Mouse (Mus musculus) lung, embryonic 15.5 days (tissue): ENCODE measurements around the gene Baz1a. TPM values are rescaled to one million over a fixed set of nuclear protein-coding genes. Genes with fewer than 3 reads are reported as not detected.
"Not testable (repeated sequence)": the region's sequence is repeated elsewhere in the genome, so short reads cannot be mapped to it uniquely, and the experiment has no call there.

Source experiments
- ATAC-seq: fragments of 200-750 bp; cut with Nextera tagmentation; 2 replicates; pipeline ENCODE4 v1.8.0; 2017; ENCODE audit warnings: moderate number of reproducible peaks, borderline replicate concordance; ENCODE audit not compliant: low FRiP score, low TSS enrichment; ENCODE audit errors: extremely low read depth
- H3K27ac ChIP-seq: fragments of 300-500 bp; sonication (generic); 2 replicates; pipeline ENCODE4 v1.5.1; 2015; ENCODE audit warnings: moderate library complexity, mild to moderate bottlenecking, inconsistent platforms
- H3K27me3 ChIP-seq: fragments of 300-500 bp; sonication (generic); 2 replicates; pipeline ENCODE4 v1.6.1; 2015; ENCODE audit warnings: inconsistent platforms
- H3K36me3 ChIP-seq: fragments of 300-500 bp; sonication (generic); 2 replicates; pipeline ENCODE4 v1.6.1; 2015; ENCODE audit warnings: inconsistent platforms
- H3K4me1 ChIP-seq: fragments of 300-500 bp; sonication (generic); 2 replicates; pipeline ENCODE4 v1.6.1; 2015; ENCODE audit warnings: inconsistent platforms
- H3K4me2 ChIP-seq: fragments of 300-500 bp; sonication (generic); 2 replicates; pipeline ENCODE4 v1.6.1; 2015; ENCODE audit warnings: inconsistent platforms, mild to moderate bottlenecking, moderate library complexity
- H3K4me3 ChIP-seq: fragments of 300-500 bp; sonication (generic); 2 replicates; pipeline ENCODE4 v1.5.1; 2015; ENCODE audit warnings: mild to moderate bottlenecking, inconsistent platforms
- H3K9ac ChIP-seq: fragments of 300-500 bp; sonication (generic); 2 replicates; pipeline ENCODE4 v1.6.1; 2015; ENCODE audit warnings: inconsistent platforms
- H3K9me3 ChIP-seq: fragments of 300-500 bp; sonication (generic); 2 replicates; pipeline ENCODE4 v1.6.1; 2016; ENCODE audit warnings: inconsistent platforms
- WGBS: fragments of 180-500 bp; shearing (Covaris S2); methylation state at CpG from one replicate; pipeline ENCODE4 v1.1.7; 2015; 5-methylcytosine and 5-hydroxymethylcytosine counted together
- polyA plus RNA-seq: library from polyadenylated mRNA; unstranded; fragments of >200 nt; fragmentation: Nextera tagmentation; extraction: Ambion mirVana; gene quantifications from 2 replicates; pipeline ENCODE4 v1.2.1, GENCODE M21; 2015

Baz1a gene
- polyA plus RNA-seq, 1 experiment from 2014 or later = 24.8 TPM

DNA sequence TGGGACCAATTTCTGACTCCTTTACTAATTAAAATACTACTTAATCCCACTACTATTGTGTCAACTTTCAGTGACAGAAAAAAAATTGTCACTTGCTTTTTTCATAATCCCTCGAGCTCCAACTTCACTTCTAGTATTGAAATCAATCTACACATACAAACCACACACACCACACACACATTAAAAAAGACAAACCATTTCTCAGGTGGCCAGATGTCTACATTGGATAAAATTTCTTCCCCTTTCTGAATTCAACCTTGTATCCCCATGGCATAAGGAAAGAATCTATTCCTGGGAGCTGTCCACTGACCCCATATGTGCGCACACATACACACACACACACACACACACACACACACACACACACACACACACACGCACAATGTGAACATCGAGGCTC lies 57.7 kb downstream of the Baz1a start:
- Histone ChIP-seq H3K4me1 (no peaks in the 10 kb centered on the region), H3K27me3 (no peaks in the 10 kb centered on the region), H3K4me3 (no peak overlapping the region), H3K9ac (no peak overlapping the region), H3K9me3 (no peaks in the 10 kb centered on the region), H3K36me3 (no peaks in the 10 kb centered on the region), H3K27ac (no peak overlapping the region), H3K4me2 (no peak overlapping the region)
- no peak for ATAC-seq
- WGBS = 84% methylated on average over 4 of the region's 4 CpGs

DNA sequence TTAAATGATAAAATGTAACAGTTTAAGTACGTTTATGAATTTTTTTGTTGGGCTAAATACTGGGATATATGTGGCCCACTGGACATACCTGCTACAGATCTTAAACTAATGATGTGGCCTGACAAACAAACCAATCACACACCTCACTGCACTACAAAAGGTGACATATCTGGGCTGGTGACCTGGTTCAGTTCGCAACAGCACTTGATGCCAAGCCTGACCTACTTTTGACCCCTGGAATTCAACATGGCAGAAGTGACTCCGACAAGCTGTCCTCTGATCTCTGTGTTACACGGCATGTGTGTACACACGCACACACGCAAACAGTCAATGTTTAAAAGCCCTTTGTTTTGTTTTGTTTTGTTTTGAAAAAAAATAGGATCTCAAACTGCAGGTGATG lies 68.0 kb downstream of the Baz1a start:
- Histone ChIP-seq H3K9me3 (no peaks in the 10 kb centered on the region), H3K4me2 (no peak overlapping the region), H3K27ac (no peak overlapping the region), H3K36me3 (peaks cover 9% of the 10 kb centered on the region), H3K4me3 (no peak overlapping the region), H3K9ac (no peak overlapping the region), H3K27me3 (no peaks in the 10 kb centered on the region), H3K4me1 (no peaks in the 10 kb centered on the region)
- WGBS = 67% methylated on average over 6 of the region's 6 CpGs
- ATAC-seq = no peak

DNA sequence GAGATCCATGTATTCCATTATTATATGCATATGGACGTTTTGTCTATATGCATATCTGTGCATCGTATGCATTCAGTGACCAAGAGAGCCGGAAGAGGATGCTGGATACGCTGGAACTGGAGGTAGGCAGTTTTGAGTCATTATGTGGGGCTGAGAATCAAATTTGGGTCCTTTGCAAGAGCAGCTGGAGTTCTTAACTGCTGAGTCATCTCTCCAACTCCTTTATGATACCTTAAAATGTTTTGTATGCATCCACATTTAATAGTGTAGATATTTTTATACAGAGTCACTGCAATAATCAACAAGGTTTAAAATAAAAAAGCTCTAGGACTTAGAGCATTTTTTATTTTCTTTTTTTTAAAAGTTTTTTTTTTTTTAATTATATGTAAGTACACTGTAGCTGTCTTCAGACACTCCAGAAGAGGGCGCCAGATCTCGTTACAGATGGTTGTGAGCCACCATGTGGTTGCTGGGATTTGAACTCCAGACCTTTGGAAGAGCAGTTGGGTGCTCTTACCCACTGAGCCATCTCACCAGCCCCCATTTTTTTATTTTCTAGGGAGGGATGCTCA lies 71.5 kb downstream of the Baz1a start:
- H3K4me3 ChIP-seq, ATAC-seq, H3K27ac ChIP-seq, H3K4me1 ChIP-seq, H3K9ac ChIP-seq, H3K4me2 ChIP-seq, H3K9me3 ChIP-seq, H3K27me3 ChIP-seq: not testable (repeated sequence)
- peaks cover 19% of the 10 kb centered on the region for H3K36me3 ChIP-seq
- WGBS = 88% methylated on average over 6 of the region's 6 CpGs

DNA sequence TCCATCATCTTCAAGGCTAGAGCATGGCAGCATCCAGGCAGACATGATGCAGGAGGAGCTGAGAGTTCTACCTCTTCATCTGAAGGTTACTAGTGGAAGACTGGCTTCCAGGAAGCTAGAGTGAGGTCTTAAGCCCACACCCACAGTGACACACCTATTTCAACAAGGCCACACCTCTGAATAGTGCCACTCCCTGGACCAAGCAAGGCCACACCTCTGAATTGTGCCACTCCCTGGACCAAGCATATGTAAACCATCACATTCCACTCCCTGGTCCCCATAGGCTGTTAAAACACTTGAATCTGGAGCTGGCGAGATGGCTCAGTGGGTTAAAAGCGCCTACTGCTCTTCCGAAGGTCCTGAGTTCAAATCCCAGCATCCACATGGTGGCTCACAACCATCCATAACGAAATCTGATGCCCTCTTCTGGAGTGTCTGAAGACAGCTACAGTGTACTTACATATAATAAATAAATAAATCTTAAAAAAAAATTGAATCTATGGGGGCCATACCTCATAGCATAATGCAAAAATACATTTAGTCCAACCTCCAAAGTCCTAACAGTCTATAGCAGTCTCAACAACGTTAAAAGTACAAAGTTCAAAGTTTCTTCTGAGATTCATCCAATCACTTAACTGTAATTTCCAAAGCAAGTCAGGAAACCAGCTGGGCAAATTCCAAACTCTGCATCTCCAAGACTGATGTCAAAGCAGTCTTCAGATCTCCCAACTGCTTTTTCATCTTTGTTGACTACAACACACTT lies 76.4 kb downstream of the Baz1a start:
- 93% methylated on average over 5 of the region's 5 CpGs for WGBS
- not testable (repeated sequence) for H3K27me3 ChIP-seq, H3K4me3 ChIP-seq, H3K4me2 ChIP-seq, H3K4me1 ChIP-seq, ATAC-seq, H3K27ac ChIP-seq, H3K9ac ChIP-seq, H3K9me3 ChIP-seq
- H3K36me3 ChIP-seq = peaks cover 23% of the 10 kb centered on the region; the same call in 1 of the 2 replicates

DNA sequence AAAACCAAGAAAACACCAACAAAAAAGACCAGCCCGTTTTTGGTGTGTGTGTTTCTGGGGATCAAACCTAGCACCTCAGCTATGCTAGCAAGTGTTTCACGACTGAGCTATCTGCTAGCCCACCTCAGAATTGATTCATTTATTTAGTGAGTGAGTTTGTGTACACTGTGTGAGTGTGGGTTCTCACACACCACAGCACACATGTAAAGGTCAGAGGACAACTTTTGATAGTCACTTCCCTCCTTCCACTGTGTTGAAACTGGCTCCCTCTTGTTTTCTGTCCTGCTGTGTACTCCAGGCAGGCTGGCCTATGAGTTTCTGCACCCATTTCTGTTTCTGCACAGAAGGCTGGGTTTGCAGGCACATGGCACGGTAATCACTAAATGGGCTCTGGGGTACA lies 103.8 kb downstream of the Baz1a start:
- Histone ChIP-seq H3K4me3 (no peak overlapping the region), H3K4me1 (no peaks in the 10 kb centered on the region), H3K27me3 (no peaks in the 10 kb centered on the region), H3K9me3 (no peaks in the 10 kb centered on the region), H3K27ac (no peak overlapping the region), H3K4me2 (no peak overlapping the region), H3K9ac (no peak overlapping the region), H3K36me3 (peaks cover 42% of the 10 kb centered on the region)
- 78% methylated on average over 3 of the region's 3 CpGs for WGBS
- ATAC-seq = no peak

DNA sequence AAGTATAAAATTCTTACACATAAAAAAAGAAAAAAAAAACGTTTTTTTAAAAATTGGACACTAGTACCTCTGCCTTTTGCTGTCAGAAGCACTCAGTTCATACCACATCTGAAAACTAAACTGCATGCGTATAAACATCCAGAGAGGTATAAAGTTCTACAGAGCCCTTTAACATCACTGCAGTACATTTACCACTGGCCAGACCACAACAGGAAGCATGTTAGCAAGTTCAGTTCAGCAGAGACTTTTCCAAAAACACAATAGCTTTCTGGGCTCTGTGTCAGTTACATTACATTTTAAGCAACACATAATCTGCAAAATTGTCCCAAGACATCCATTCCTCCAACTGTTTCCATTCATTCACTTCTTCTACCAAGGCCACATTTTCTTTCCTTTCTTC lies 121.6 kb downstream of the Baz1a start:
- not testable (repeated sequence) for H3K4me3 ChIP-seq, H3K4me1 ChIP-seq, ATAC-seq, H3K4me2 ChIP-seq, H3K27me3 ChIP-seq, H3K9me3 ChIP-seq, H3K9ac ChIP-seq, H3K27ac ChIP-seq
- WGBS = 59% methylated on average over 2 of the region's 2 CpGs
- peaks cover 18% of the 10 kb centered on the region for H3K36me3 ChIP-seq

DNA sequence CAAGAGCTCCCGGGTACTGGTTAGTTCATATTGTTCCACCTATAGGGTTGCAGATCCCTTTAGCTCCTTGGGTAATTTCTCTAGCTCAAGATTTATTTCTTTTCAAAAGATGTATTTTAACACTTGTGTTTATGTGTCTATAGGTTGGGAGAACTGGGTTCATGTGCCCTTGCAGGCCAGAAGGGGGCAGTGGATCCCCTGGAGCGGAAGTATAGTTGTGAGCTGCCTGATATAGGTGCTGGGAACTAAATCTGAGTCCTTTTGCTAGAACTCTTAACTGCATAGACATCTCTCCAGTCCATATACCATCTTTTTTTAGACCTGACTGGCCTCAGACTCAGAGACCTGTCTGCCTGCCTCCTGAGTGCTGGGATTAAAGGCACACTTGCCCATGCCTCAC lies 123.7 kb downstream of the Baz1a start:
- Histone ChIP-seq H3K4me3 (no peak overlapping the region), H3K4me1 (no peaks in the 10 kb centered on the region), H3K4me2 (no peak overlapping the region), H3K27me3 (no peaks in the 10 kb centered on the region), H3K36me3 (peaks cover 3% of the 10 kb centered on the region; the same call in 1 of the 2 replicates), H3K27ac (no peak overlapping the region), H3K9me3 (no peaks in the 10 kb centered on the region), H3K9ac (no peak overlapping the region)
- no peak for ATAC-seq
- WGBS = 94% methylated on average over 2 of the region's 2 CpGs

DNA sequence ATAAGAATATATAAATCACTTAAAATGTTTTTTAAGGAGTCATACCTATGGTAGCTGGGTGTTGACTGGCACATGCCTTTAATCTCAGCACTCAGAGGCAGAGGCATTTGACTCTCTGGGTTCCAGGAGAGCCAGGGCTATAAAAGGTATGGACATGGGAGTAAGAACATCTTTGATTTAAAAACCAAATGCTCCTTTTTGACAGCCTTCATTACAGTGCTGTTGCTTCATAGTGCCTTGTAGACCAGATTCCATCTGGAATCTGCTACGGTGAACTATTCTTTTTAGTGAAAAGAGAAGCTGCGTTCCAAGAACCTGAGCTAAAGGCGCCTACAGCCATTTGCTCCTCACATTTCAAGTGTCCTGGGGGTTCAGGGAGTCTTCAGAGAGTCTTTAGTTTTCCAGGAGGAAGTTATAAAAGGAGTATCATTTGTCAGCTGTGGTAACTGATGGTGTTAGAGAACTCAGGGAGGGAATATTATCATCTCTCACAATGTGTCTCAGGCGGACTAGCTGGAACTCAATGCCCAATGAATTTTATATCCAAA lies 126.5 kb downstream of the Baz1a start:
- H3K4me3 ChIP-seq = no peak overlapping the region
- H3K27me3 ChIP-seq = no peaks in the 10 kb centered on the region
- H3K9ac ChIP-seq = no peak overlapping the region
- H3K4me2 ChIP-seq = no peak overlapping the region
- H3K4me1 ChIP-seq = no peaks in the 10 kb centered on the region
- no peaks in the 10 kb centered on the region for H3K36me3 ChIP-seq
- WGBS = 73% methylated on average over 4 of the region's 4 CpGs
- ATAC-seq = no peak
- no peaks in the 10 kb centered on the region for H3K9me3 ChIP-seq
- H3K27ac ChIP-seq = no peak overlapping the region

DNA sequence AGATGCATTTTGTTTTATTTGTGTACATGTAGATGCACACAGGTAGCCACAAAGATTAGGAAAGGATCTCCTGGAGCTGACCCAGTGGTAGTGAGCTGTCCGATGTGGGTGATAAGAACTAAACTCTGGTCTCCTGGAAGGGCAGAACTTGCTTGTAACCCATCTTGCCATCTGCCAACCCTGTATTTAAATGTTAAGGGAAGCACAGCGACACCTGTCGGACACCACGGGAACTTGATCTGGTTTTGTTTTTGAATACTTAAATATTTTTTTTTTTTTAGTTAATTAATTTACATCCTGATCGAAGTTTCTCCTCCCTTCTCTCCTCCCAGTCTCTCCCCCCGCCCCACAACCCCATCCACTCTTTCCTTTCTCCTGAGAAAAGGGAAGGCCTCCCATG lies 134.5 kb downstream of the Baz1a start:
- H3K9ac ChIP-seq = no peak overlapping the region
- H3K36me3 ChIP-seq = no peaks in the 10 kb centered on the region
- no peak for ATAC-seq
- H3K4me2 ChIP-seq = no peak overlapping the region
- 7% methylated on average over 5 of the region's 6 CpGs for WGBS
- H3K4me3 ChIP-seq = no peak overlapping the region
- H3K27ac ChIP-seq = no peak overlapping the region
- peaks cover 4% of the 10 kb centered on the region; the same call in 1 of the 2 replicates for H3K4me1 ChIP-seq
- H3K27me3 ChIP-seq = no peaks in the 10 kb centered on the region
- H3K9me3 ChIP-seq = no peaks in the 10 kb centered on the region

DNA sequence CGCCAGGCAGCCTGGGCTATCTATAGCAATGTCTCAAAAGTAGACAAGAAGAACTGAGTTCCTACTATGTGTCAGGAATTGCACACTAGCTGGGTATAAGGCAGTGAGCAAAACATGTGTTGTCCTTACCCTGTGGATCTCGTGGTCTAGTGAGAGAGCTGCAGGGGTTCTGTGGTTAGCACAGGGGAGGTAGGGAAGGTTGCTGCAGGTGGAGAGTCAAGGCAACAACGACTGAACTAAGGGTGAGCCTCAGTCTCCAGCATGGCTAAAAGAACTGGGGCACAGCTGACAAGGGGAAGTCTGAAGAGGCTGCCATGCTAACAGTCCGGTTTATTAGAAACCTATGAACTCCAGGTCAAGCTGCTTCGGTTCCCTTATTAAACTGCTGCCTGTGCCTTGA lies 134.9 kb downstream of the Baz1a start:
- no peak overlapping the region for H3K27ac ChIP-seq

DNA sequence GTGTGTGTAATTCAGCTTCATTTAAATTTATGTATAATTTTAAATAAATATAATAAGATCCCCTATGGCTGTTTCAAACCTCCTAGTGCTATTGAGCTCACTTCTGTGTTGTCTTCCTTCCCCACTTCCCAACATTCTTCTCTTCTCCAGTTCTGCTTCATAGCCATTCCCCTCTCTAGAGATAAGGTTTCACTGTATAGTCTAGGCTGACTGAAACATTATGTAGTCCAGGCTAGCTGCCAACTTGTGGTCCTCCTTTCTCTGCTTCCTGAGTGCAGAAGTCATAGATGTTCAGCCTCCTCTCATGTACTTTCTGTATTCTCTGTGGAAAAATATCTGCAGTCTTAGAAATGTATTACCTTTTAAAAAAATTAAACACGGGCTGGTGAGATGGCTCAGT lies 136.3 kb downstream of the Baz1a start:
- Histone ChIP-seq H3K27me3 (no peaks in the 10 kb centered on the region), H3K9ac (no peak overlapping the region), H3K36me3 (no peaks in the 10 kb centered on the region), H3K4me3 (no peak overlapping the region), H3K4me1 (peaks cover 4% of the 10 kb centered on the region; the same call in 1 of the 2 replicates), H3K4me2 (no peak overlapping the region), H3K27ac (no peak overlapping the region), H3K9me3 (no peaks in the 10 kb centered on the region)
- ATAC-seq = no peak
- WGBS = 79% methylated on average over 1 of the region's 1 CpGs

More for the DNA sequence above, 134.9 kb downstream of the Baz1a start:
- Histone ChIP-seq H3K27me3 (no peaks in the 10 kb centered on the region), H3K4me1 (peaks cover 4% of the 10 kb centered on the region; the same call in 1 of the 2 replicates), H3K4me3 (no peak overlapping the region), H3K4me2 (no peak overlapping the region), H3K36me3 (no peaks in the 10 kb centered on the region), H3K9ac (no peak overlapping the region), H3K9me3 (no peaks in the 10 kb centered on the region)
- no peak for ATAC-seq
- WGBS = 75% methylated on average over 5 of the region's 5 CpGs

DNA sequence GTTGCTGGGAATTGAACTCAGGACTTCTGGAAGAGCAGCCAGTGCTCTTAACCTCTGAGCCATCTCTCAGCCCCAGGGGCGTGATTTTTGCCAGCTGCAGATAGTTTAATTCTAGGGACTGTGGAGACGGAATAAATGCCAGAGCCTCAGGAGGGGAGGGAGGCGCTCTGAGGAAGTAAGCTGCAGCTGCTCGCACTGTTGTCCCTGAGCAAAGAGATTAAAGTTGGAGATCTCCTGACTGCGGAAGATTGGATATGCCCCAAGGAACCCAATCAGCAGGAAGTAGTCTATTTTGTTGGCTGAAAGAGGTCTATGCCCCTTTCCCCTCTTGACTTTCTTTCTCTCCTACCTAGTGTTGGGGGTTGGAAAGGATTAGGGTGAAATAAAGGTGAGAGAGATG lies 137.3 kb downstream of the Baz1a start:
- 33% methylated on average over 5 of the region's 5 CpGs for WGBS
- ATAC-seq = no peak

More for the DNA sequence above, 137.3 kb downstream of the Baz1a start:
- no peak overlapping the region for H3K4me2 ChIP-seq
- no peaks in the 10 kb centered on the region for H3K36me3 ChIP-seq
- H3K27me3 ChIP-seq = no peaks in the 10 kb centered on the region
- H3K9me3 ChIP-seq = no peaks in the 10 kb centered on the region
- peaks cover 4% of the 10 kb centered on the region; the same call in 1 of the 2 replicates for H3K4me1 ChIP-seq
- H3K9ac ChIP-seq = no peak overlapping the region
- no peak overlapping the region for H3K4me3 ChIP-seq
- no peak overlapping the region for H3K27ac ChIP-seq
